Mouse (Mus musculus): ENCODE results near the gene Tmem44. TPM values are rescaled to one million over a fixed set of nuclear protein-coding genes. Genes with fewer than 3 reads are reported as not detected.

Tmem44 gene
- polyA plus RNA-seq (2012; fragmentation: generic; extraction: Trizol) = 10 to 100 TPM in 1 of 2 experiments, under 1 TPM in 1; 0.26 to 29.0 TPM

GRCm38 (mm10) chr16:30550748-30551192, at the start of gene Tmem44:
TSS of gene Tmem44 (minus strand) at chr16:30550842.

GRCm38 (mm10) chr16:30599491-30600268, 49.0 kb upstream of the Tmem44 start, which contains the start of gene Fam43a:
TSS of gene Fam43a (plus strand) at chr16:30599723.

GRCm38 (mm10) chr16:30587494-30588327, 37.1 kb upstream of the Tmem44 start, which contains the start of gene Lsg1:
TSS of gene Lsg1 (minus strand) at chr16:30587592.

Other genes with a start within 250 kb of the Tmem44 start
- gene Gp5, start 240.1 kb downstream of the Tmem44 start, polyA plus RNA-seq (2012; fragmentation: generic; extraction: Trizol) = under 1 TPM; 0.02 to 0.96 TPM
- gene Atp13a3, start 144.9 kb downstream of the Tmem44 start, polyA plus RNA-seq (2012; fragmentation: generic; extraction: Trizol) = 10 to 100 TPM in 1 of 2 experiments, 1 to 10 TPM in 1; 1.4 to 20.7 TPM
- 10 to 100 TPM in 1 of 2 experiments, 1 to 10 TPM in 1; 9.4 to 27.0 TPM for gene Lsg1, start 36.8 kb upstream of the Tmem44 start, polyA plus RNA-seq (2012; fragmentation: generic; extraction: Trizol)
- gene Fam43a, start 48.9 kb upstream of the Tmem44 start, polyA plus RNA-seq (2012; fragmentation: generic; extraction: Trizol) = 10 to 100 TPM in 1 of 2 experiments, 1 to 10 TPM in 1; 5.3 to 69.5 TPM

Data from C3H10T1/2 (cell line).